Mouse (Mus musculus): Measurements from ENCODE around the gene Ces2f. TPM values are rescaled to one million over a fixed set of nuclear protein-coding genes. Genes with fewer than 3 reads are reported as not detected.

The Ces2f gene
- total and polyA plus RNA-seq, 2 experiments from 2014 or later: 0.92 TPM; not detected in 1

DNA sequence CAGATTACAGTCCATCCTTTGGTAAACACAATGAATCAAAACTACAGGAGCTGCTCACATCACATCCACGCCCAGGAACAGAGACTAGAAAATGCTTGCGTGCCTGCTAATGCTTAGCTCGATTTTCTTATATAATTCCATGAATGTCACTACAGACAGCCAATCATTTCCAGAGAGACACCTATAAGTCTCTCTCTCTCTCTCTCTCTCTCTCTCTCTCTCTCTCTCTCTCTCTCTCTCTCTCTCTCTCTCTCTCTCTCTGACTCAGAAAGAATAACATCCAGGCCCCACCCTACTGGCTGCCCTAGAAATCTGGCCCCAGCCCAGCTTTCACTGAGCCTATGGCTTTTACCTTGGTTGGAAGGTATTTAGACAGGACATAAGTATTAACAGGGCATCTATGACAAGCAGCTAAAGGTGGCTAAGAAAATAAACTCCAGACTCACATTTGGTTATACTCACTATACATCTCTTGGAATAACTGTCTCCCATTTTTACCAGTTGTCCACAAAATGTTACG, 16.3 kb downstream of the Ces2f start:
- Histone ChIP-seq H3K36me3 (replicated peaks; ENCODE audit: control insufficient read depth, insufficient read depth, low read length) (no peaks in the 10 kb centered on the region), H3K27me3 (ENCODE audit: control insufficient read depth, insufficient read depth, low read length) (no peaks in the 10 kb centered on the region), H3K9ac (replicated peaks; ENCODE audit: low read depth, low read length) (no peak overlapping the region), H3K4me3 (ENCODE audit: low read depth, low read length) (no peak overlapping the region), H3K9me3 (replicated peaks; ENCODE audit: control insufficient read depth, low read length) (no peaks in the 10 kb centered on the region), H3K4me2 (ENCODE audit: low read depth, low read length) (no peak overlapping the region), H3K4me1 (ENCODE audit: control insufficient read depth, insufficient read depth) (no peaks in the 10 kb centered on the region), H3K27ac (ENCODE audit: low read depth) (no peak overlapping the region)
- DNase-seq (ENCODE audit: low spot score) (no peak), ATAC-seq (ENCODE audit: insufficient read depth, low read depth) (no peak)
- TF ChIP-seq EP300 (IDR thresholded peaks at IDR 0.05; ENCODE audit: low read depth) (no peak), CTCF (IDR thresholded peaks at IDR 0.05; ENCODE audit: low read depth) (no peak)
- WGBS: 76% methylated on average over 4 of the region's 4 CpGs

DNA sequence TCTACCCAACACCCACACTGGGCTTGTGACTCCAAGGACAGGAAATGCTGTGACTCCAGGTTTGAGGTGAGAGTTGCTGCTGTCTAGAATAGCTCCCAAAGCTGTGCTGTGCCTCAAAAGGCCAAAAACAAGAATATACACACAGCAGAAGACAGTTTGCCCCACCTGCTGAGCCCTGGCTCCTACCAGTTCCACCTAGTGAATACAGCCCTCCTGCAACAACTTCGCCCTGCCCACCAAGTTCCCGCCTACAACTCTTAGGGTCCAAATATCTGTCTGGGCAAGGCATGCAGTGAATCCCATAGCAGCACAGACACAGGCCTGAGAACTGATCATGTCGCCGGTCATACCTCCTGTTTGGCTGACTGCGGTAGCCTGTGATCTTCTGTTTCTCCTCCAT, 37.0 kb downstream of the Ces2f start:
- H3K9me3 ChIP-seq (replicated peaks; ENCODE audit: control insufficient read depth, low read length): peaks cover 7% of the 10 kb centered on the region; the same call in 1 of the 2 replicates
- no peaks in the 10 kb centered on the region for H3K4me1 ChIP-seq (ENCODE audit: control insufficient read depth, insufficient read depth)

DNA sequence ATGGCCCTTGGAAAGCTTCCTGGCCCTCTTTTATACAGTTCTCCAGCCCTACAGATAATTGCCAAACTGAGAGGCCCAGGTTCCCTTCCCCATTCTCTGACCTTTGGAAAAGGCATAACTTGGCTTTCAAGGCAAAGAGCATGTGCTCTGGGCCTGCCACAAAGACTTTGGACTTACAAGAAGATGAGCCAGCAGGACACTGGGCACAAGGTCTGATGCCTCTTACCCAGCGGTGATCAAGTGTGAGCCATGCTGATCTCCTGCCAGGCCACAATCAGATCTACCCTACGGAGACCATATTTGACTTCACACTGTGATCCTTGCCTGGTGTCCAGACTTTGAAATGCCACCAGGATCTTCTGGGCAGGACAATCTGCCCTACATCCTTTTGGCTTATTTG, 37.8 kb downstream of the Ces2f start:
- WGBS: 85% methylated on average over 2 of the region's 2 CpGs
- Histone ChIP-seq H3K4me1 (ENCODE audit: control insufficient read depth, insufficient read depth) (no peaks in the 10 kb centered on the region), H3K4me3 (ENCODE audit: low read depth, low read length) (no peak overlapping the region), H3K36me3 (replicated peaks; ENCODE audit: control insufficient read depth, insufficient read depth, low read length) (no peaks in the 10 kb centered on the region), H3K27ac (ENCODE audit: low read depth) (no peak overlapping the region), H3K4me2 (ENCODE audit: low read depth, low read length) (no peak overlapping the region), H3K27me3 (ENCODE audit: control insufficient read depth, insufficient read depth, low read length) (no peaks in the 10 kb centered on the region), H3K9ac (replicated peaks; ENCODE audit: low read depth, low read length) (no peak overlapping the region), H3K9me3 (replicated peaks; ENCODE audit: control insufficient read depth, low read length) (0 out of 2 replicates have a peak, but pooled peaks cover 7% of the 10 kb centered on the region)
- TF ChIP-seq CTCF (IDR thresholded peaks at IDR 0.05; ENCODE audit: low read depth): no peak
- TF ChIP-seq EP300 (IDR thresholded peaks at IDR 0.05; ENCODE audit: low read depth): no peak
- ATAC-seq (ENCODE audit: insufficient read depth, low read depth) (no peak), DNase-seq (ENCODE audit: low spot score) (no peak)

More for the DNA sequence above, 37.0 kb downstream of the Ces2f start:
- H3K4me3 ChIP-seq (ENCODE audit: low read depth, low read length): no peak overlapping the region
- DNase-seq (ENCODE audit: low spot score) (no peak), ATAC-seq (ENCODE audit: insufficient read depth, low read depth) (no peak)
- H3K27me3 ChIP-seq (ENCODE audit: control insufficient read depth, insufficient read depth, low read length): no peaks in the 10 kb centered on the region
- no peak overlapping the region for H3K27ac ChIP-seq (ENCODE audit: low read depth)
- H3K4me2 ChIP-seq (ENCODE audit: low read depth, low read length): no peak overlapping the region
- TF ChIP-seq CTCF (IDR thresholded peaks at IDR 0.05; ENCODE audit: low read depth): no peak
- no peak for TF ChIP-seq EP300 (IDR thresholded peaks at IDR 0.05; ENCODE audit: low read depth)
- H3K36me3 ChIP-seq (replicated peaks; ENCODE audit: control insufficient read depth, insufficient read depth, low read length): no peaks in the 10 kb centered on the region
- no peak overlapping the region for H3K9ac ChIP-seq (replicated peaks; ENCODE audit: low read depth, low read length)
- WGBS: 91% methylated on average over 5 of the region's 5 CpGs

DNA sequence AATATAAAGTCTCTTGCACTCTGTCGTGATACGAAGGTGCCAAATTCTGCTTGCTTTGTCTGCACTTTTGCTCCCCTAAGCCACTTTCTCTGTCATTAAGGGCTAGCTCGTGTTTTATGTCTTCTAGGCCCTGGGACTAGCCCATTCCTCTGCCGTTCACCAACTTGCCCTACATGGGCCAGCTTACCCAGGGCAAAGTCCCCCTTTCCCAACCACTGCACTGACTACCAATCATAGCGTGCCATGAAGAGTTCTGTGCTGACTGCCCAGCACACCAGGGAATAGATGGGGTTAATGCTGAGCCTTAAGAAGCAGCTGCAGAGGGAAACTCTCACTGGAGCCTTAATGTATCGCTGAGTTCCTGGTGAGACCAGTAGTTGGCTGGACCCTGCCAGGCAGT, 51.0 kb downstream of the Ces2f start:
- no peaks in the 10 kb centered on the region for H3K9me3 ChIP-seq (replicated peaks; ENCODE audit: control insufficient read depth, low read length)
- DNase-seq (ENCODE audit: low spot score): no peak
- H3K36me3 ChIP-seq (replicated peaks; ENCODE audit: control insufficient read depth, insufficient read depth, low read length): no peaks in the 10 kb centered on the region
- no peak for ATAC-seq (ENCODE audit: insufficient read depth, low read depth)
- H3K4me3 ChIP-seq (ENCODE audit: low read depth, low read length): no peak overlapping the region
- H3K27me3 ChIP-seq (ENCODE audit: control insufficient read depth, insufficient read depth, low read length): no peaks in the 10 kb centered on the region
- no peak overlapping the region for H3K27ac ChIP-seq (ENCODE audit: low read depth)
- H3K9ac ChIP-seq (replicated peaks; ENCODE audit: low read depth, low read length): no peak overlapping the region
- no peaks in the 10 kb centered on the region for H3K4me1 ChIP-seq (ENCODE audit: control insufficient read depth, insufficient read depth)
- TF ChIP-seq EP300 (IDR thresholded peaks at IDR 0.05; ENCODE audit: low read depth): no peak
- no peak for TF ChIP-seq CTCF (IDR thresholded peaks at IDR 0.05; ENCODE audit: low read depth)
- no peak overlapping the region for H3K4me2 ChIP-seq (ENCODE audit: low read depth, low read length)
- 68% methylated on average over 6 of the region's 6 CpGs for WGBS

DNA sequence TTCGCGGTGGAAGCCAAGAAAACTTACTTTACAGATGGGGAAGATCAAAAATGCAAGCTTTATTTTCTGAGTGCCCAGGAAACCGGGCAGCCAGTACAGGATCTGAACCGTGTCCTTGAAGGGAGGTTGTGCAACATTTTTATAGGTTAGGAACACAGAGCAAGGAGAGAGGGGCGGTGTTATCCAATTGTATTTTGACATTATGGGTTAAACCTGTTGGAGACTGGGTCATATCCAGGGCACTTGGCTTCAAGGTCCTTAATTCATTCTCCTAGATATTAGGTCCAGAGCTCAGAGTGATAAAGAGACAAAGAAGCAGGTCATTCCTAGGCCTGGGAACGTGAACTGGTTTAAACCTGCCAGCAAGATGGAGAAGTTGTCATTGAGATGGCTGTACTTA, 52.0 kb downstream of the Ces2f start:
- Histone ChIP-seq H3K9me3 (replicated peaks; ENCODE audit: control insufficient read depth, low read length) (no peaks in the 10 kb centered on the region), H3K4me2 (ENCODE audit: low read depth, low read length) (no peak overlapping the region), H3K4me3 (ENCODE audit: low read depth, low read length) (no peak overlapping the region), H3K36me3 (replicated peaks; ENCODE audit: control insufficient read depth, insufficient read depth, low read length) (no peaks in the 10 kb centered on the region), H3K27ac (ENCODE audit: low read depth) (no peak overlapping the region), H3K4me1 (ENCODE audit: control insufficient read depth, insufficient read depth) (no peaks in the 10 kb centered on the region), H3K9ac (replicated peaks; ENCODE audit: low read depth, low read length) (no peak overlapping the region), H3K27me3 (ENCODE audit: control insufficient read depth, insufficient read depth, low read length) (no peaks in the 10 kb centered on the region)
- ATAC-seq (ENCODE audit: insufficient read depth, low read depth) (no peak), DNase-seq (ENCODE audit: low spot score) (no peak)
- no peak for TF ChIP-seq EP300 (IDR thresholded peaks at IDR 0.05; ENCODE audit: low read depth)
- no peak for TF ChIP-seq CTCF (IDR thresholded peaks at IDR 0.05; ENCODE audit: low read depth)
- 72% methylated on average over 6 of the region's 6 CpGs for WGBS

DNA sequence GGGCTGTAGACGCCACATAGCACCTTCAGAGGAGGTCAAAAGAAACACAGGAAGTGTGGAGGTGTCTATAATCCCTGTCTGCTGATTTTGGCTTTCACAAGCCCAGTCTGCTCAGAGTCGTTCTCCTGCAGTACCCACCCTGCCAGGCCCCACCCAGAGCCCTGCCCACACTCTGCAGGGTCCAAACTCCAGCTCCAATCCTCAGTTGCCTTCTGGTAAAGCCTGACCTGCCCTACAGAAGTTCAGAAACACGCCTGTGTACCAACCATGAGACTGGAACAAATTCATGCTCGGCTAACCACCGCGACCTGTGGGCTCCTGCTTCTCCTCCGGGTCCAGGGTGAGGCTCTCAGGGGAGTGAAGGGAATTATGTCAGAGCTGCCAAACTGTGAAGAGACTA, 53.4 kb downstream of the Ces2f start, which contains the start of gene Ces2h:
Ces2h (plus strand) TSS at position 268 of the 400 bp plus-strand sequence.
- WGBS: 79% methylated on average over 7 of the region's 7 CpGs
- H3K4me1 ChIP-seq (ENCODE audit: control insufficient read depth, insufficient read depth): no peaks in the 10 kb centered on the region
- H3K36me3 ChIP-seq (replicated peaks; ENCODE audit: control insufficient read depth, insufficient read depth, low read length): no peaks in the 10 kb centered on the region
- H3K9ac ChIP-seq (replicated peaks; ENCODE audit: low read depth, low read length): no peak within 1 kb of the TSS
- H3K27me3 ChIP-seq (ENCODE audit: control insufficient read depth, insufficient read depth, low read length): no peaks in the 10 kb centered on the region
- H3K27ac ChIP-seq (ENCODE audit: low read depth): no peak within 1 kb of the TSS
- no peak for ATAC-seq (ENCODE audit: insufficient read depth, low read depth)
- no peak within 1 kb of the TSS for H3K4me2 ChIP-seq (ENCODE audit: low read depth, low read length)
- no peaks in the 10 kb centered on the region for H3K9me3 ChIP-seq (replicated peaks; ENCODE audit: control insufficient read depth, low read length)
- H3K4me3 ChIP-seq (ENCODE audit: low read depth, low read length): no peak within 1 kb of the TSS
- no peak for TF ChIP-seq CTCF (IDR thresholded peaks at IDR 0.05; ENCODE audit: low read depth)
- TF ChIP-seq EP300 (IDR thresholded peaks at IDR 0.05; ENCODE audit: low read depth): no peak
- no peak for DNase-seq (ENCODE audit: low spot score)

Other genes starting within 250 kb of the Ces2f start
- gene Ces2a, start 213.4 kb upstream of the Ces2f start, total RNA-seq (2014; rRNA removed; ENCODE audit: low replicate concordance): 0.42 TPM in 1 of 2 replicates, not detected in the other
- gene Ces2a, start 213.4 kb upstream of the Ces2f start, polyA plus RNA-seq (2015; fragmentation: Nextera tagmentation; extraction: Ambion mirVana): not detected in 2 replicates
- gene Ces2b, start 115.8 kb upstream of the Ces2f start, total RNA-seq (2014; rRNA removed; ENCODE audit: low replicate concordance): not detected in 2 replicates
- gene Ces2b, start 115.8 kb upstream of the Ces2f start, polyA plus RNA-seq (2015; fragmentation: Nextera tagmentation; extraction: Ambion mirVana): 0.05 TPM in 1 of 2 replicates, not detected in the other
- gene Ces2c, start 100.3 kb upstream of the Ces2f start, total RNA-seq (2014; rRNA removed; ENCODE audit: low replicate concordance): not detected in 2 replicates
- not detected in 2 replicates for gene Ces2c, start 100.3 kb upstream of the Ces2f start, polyA plus RNA-seq (2015; fragmentation: Nextera tagmentation; extraction: Ambion mirVana)
- 2.8 TPM in 1 of 2 replicates, not detected in the other for gene Ces2e, start 21.1 kb upstream of the Ces2f start, total RNA-seq (2014; rRNA removed; ENCODE audit: low replicate concordance)
- 0.58 and 0.66 TPM in 2 replicates for gene Ces2e, start 21.1 kb upstream of the Ces2f start, polyA plus RNA-seq (2015; fragmentation: Nextera tagmentation; extraction: Ambion mirVana)
- gene Ces2g, start 14.4 kb downstream of the Ces2f start, total RNA-seq (2014; rRNA removed; ENCODE audit: low replicate concordance): 3.1 and 3.4 TPM in 2 replicates
- 1.5 and 1.8 TPM in 2 replicates for gene Ces2g, start 14.4 kb downstream of the Ces2f start, polyA plus RNA-seq (2015; fragmentation: Nextera tagmentation; extraction: Ambion mirVana)
- not detected in 2 replicates for gene Ces2h, start 53.5 kb downstream of the Ces2f start, total RNA-seq (2014; rRNA removed; ENCODE audit: low replicate concordance)
- not detected in 2 replicates for gene Ces2h, start 53.5 kb downstream of the Ces2f start, polyA plus RNA-seq (2015; fragmentation: Nextera tagmentation; extraction: Ambion mirVana)
- not detected in 2 replicates for gene Ces3a, start 101.2 kb downstream of the Ces2f start, total RNA-seq (2014; rRNA removed; ENCODE audit: low replicate concordance)
- gene Ces3a, start 101.2 kb downstream of the Ces2f start, polyA plus RNA-seq (2015; fragmentation: Nextera tagmentation; extraction: Ambion mirVana): not detected in 2 replicates
- 0.50 and 1.7 TPM in 2 replicates for gene Ces3b, start 136.4 kb downstream of the Ces2f start, total RNA-seq (2014; rRNA removed; ENCODE audit: low replicate concordance)
- 0.16 and 0.34 TPM in 2 replicates for gene Ces3b, start 136.4 kb downstream of the Ces2f start, polyA plus RNA-seq (2015; fragmentation: Nextera tagmentation; extraction: Ambion mirVana)
- not detected in 2 replicates for gene Ces4a, start 184.4 kb downstream of the Ces2f start, total RNA-seq (2014; rRNA removed; ENCODE audit: low replicate concordance)
- not detected in 2 replicates for gene Ces4a, start 184.4 kb downstream of the Ces2f start, polyA plus RNA-seq (2015; fragmentation: Nextera tagmentation; extraction: Ambion mirVana)
- gene Cbfb, start 223.3 kb downstream of the Ces2f start, total RNA-seq (2014; rRNA removed; ENCODE audit: low replicate concordance): 50.0 and 70.0 TPM in 2 replicates
- 26.8 and 27.0 TPM in 2 replicates for gene Cbfb, start 223.3 kb downstream of the Ces2f start, polyA plus RNA-seq (2015; fragmentation: Nextera tagmentation; extraction: Ambion mirVana)

Measured in heart, postnatal 0 days (tissue).